Mouse (Mus musculus): ENCODE results near the gene Fbxw11.

Fbxw11 gene

GRCm38 (mm10) chr11:32623912-32624311, 18.6 kb upstream of the Fbxw11 start:
- DNase-seq (ENCODE audit: low read depth, low spot score), result no peak

GRCm38 (mm10) chr11:32625677-32626076, 16.8 kb upstream of the Fbxw11 start:
- DNase-seq (ENCODE audit: low read depth, low spot score), result peak; percentile 63

- DNase-seq (ENCODE audit: low read depth, low spot score), result no peak
Measured at GRCm38 (mm10) chr11:32626079-32626478, 16.4 kb upstream of the Fbxw11 start.

- no peak for DNase-seq (ENCODE audit: low read depth, low spot score)
Measured at GRCm38 (mm10) chr11:32627900-32628299, 14.6 kb upstream of the Fbxw11 start.

GRCm38 (mm10) chr11:32629713-32630211, 12.8 kb upstream of the Fbxw11 start:
- DNase-seq (ENCODE audit: low read depth, low spot score), result no peak

- DNase-seq (ENCODE audit: low read depth, low spot score), result no peak
Measured at GRCm38 (mm10) chr11:32632671-32633070, 9.9 kb upstream of the Fbxw11 start.

- no peak for DNase-seq (ENCODE audit: low read depth, low spot score)
Measured at GRCm38 (mm10) chr11:32633542-32633941, 9.0 kb upstream of the Fbxw11 start.

GRCm38 (mm10) chr11:32634143-32634542, 8.4 kb upstream of the Fbxw11 start:
- DNase-seq (ENCODE audit: low read depth, low spot score), result no peak

- no peak for DNase-seq (ENCODE audit: low read depth, low spot score)
Measured at GRCm38 (mm10) chr11:32634842-32635241, 7.7 kb upstream of the Fbxw11 start.

- no peak for DNase-seq (ENCODE audit: low read depth, low spot score)
Measured at GRCm38 (mm10) chr11:32636275-32636674, 6.2 kb upstream of the Fbxw11 start.

- peak; percentile 44 for DNase-seq (ENCODE audit: low read depth, low spot score)
Measured at GRCm38 (mm10) chr11:32638521-32639255, 3.8 kb upstream of the Fbxw11 start.

GRCm38 (mm10) chr11:32640617-32641016, 1.9 kb upstream of the Fbxw11 start:
- DNase-seq (ENCODE audit: low read depth, low spot score), result no peak

- DNase-seq (ENCODE audit: low read depth, low spot score), result peak; percentile 23
Measured at GRCm38 (mm10) chr11:32642899-32643886, 669 bp downstream of the Fbxw11 start.

- peak; percentile 57 for DNase-seq (ENCODE audit: low read depth, low spot score)
Measured at GRCm38 (mm10) chr11:32644010-32644409, 1.5 kb downstream of the Fbxw11 start.

GRCm38 (mm10) chr11:32647265-32647664, 4.7 kb downstream of the Fbxw11 start:
- DNase-seq (ENCODE audit: low read depth, low spot score), result peak; percentile 47

- DNase-seq (ENCODE audit: low read depth, low spot score), result no peak
Measured at GRCm38 (mm10) chr11:32650236-32650749, 7.8 kb downstream of the Fbxw11 start.

GRCm38 (mm10) chr11:32650893-32651590, 8.5 kb downstream of the Fbxw11 start:
- no peak for DNase-seq (ENCODE audit: low read depth, low spot score)

- DNase-seq (ENCODE audit: low read depth, low spot score), result no peak
Measured at GRCm38 (mm10) chr11:32651723-32652122, 9.2 kb downstream of the Fbxw11 start.

- peak; percentile 70 for DNase-seq (ENCODE audit: low read depth, low spot score)
Measured at GRCm38 (mm10) chr11:32662082-32662656, 19.6 kb downstream of the Fbxw11 start.

- DNase-seq (ENCODE audit: low read depth, low spot score), result no peak
Measured at GRCm38 (mm10) chr11:32665639-32666038, 23.1 kb downstream of the Fbxw11 start.

GRCm38 (mm10) chr11:32666983-32667382, 24.5 kb downstream of the Fbxw11 start:
- peak; percentile 21 for DNase-seq (ENCODE audit: low read depth, low spot score)

All from 3T3-L1 (cell line).